Mouse (Mus musculus) gastrocnemius, adult 18-20 months (tissue): ENCODE results near the gene Zbtb7a. TPM values are rescaled to one million over a fixed set of nuclear protein-coding genes. Genes with fewer than 3 reads are reported as not detected.
"Not testable (repeated sequence)": the region's sequence is repeated elsewhere in the genome, so short reads cannot be mapped to it uniquely, and the experiment has no call there.

ENCODE experiments used
- DNase-seq: peaks from one replicate; pipeline ENCODE4 v3.0.0; 2021; ENCODE audit warnings: low spot score
- total RNA-seq, 2 experiments: library from RNA; stranded (reverse); gene quantifications; 2 replicates each; pipeline ENCODE4 v1.2.3; 2021

Gene Zbtb7a
- total RNA-seq, 2 experiments from 2014 or later, result 22.1 to 24.5 TPM

DNA sequence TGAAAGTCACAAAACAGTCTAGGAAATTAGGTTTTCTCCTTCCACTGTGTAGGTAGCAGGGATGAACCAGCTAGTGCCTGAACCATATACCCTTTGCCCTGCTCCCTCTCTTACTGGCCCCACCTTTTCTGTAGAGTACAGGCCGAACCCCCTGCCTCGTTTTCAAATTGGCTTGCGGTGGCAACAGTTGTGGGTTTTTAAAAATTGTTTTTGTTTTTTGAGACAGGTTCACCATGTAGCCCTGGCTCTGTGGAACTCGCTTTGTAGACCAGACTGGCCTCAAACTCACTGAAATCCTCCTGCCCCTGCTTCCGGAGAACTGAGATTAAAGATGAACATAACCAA lies 33.0 kb downstream of the Zbtb7a start:
- DNase-seq, result no peak

DNA sequence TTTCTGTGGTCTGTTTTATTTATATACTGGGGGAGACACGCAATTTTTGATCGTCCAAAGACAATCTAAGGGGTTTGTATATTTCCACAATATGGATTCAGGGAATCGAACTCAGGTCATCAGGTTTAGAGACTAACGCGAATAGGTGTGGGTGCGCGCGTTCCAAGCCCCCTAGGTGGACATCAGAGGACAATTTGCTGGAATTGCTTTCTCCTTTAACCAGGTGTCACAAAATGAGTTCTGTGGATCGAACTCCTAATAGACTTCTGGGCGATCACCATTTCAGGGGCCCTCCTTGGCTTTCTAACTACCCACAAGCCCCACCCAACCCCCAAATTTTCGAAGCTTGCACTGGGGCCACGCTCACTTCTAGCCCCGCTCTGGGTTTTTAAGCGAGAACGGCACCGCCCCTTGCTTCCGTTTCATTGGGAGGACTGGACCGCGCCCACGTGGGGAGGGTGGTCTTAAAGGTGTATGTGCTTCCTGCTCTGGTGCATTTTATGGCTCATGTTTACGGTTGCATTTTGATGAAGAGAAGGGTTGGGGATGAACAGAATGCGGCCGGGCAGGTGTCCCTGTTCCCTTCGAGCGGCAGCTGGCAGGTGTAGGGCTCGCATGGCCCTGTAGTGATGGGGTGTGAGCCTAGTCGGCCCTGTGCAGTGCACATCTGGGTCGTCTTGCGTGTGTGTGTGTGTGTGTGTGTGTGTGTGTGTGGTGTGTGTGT lies 33.7 kb downstream of the Zbtb7a start:
- peak; percentile 88 for DNase-seq

DNA sequence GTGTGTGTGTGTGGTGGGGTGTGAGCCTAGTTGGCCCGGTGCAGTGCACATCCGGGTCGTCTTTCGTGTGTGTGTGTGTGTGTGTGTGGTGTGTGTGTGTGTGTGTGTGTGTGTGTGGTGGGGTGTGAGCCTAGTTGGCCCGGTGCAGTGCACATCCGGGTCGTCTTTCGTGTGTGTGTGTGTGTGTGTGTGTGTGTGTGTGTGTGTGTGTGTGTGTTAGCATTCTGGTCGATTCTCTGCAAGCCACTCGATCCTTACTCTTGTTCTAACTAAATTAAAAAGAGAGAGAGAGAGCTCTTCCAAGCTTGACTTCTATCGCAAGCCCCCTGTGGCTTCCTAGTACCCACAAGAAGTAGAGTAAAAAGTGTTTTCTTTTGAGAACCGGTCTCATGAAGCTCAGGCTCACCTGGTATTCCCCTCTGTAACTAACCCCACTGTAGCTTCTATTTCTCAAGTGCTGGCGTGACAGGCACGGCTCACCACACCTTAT lies 34.4 kb downstream of the Zbtb7a start:
- DNase-seq, result not testable (repeated sequence)

DNA sequence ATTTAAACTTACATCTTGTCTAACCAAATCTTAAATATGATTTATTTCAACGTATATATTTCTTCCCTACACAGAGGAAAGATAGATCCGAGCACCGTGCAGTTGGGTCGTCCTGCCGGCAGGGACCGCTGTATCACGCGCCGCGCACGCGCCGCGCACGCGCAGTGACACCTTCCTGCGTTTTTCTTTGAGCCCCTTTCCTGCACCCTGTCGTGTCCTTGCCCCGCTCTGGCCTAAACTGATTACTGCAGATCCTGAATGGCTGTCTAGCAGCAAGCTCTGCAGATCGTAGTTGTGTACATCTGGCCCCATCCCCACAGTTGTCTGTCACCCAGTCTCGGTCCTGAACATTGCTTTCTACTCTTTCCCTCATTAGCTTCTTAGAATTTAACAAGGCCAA lies 38.1 kb downstream of the Zbtb7a start:
- DNase-seq, result peak; percentile 78

DNA sequence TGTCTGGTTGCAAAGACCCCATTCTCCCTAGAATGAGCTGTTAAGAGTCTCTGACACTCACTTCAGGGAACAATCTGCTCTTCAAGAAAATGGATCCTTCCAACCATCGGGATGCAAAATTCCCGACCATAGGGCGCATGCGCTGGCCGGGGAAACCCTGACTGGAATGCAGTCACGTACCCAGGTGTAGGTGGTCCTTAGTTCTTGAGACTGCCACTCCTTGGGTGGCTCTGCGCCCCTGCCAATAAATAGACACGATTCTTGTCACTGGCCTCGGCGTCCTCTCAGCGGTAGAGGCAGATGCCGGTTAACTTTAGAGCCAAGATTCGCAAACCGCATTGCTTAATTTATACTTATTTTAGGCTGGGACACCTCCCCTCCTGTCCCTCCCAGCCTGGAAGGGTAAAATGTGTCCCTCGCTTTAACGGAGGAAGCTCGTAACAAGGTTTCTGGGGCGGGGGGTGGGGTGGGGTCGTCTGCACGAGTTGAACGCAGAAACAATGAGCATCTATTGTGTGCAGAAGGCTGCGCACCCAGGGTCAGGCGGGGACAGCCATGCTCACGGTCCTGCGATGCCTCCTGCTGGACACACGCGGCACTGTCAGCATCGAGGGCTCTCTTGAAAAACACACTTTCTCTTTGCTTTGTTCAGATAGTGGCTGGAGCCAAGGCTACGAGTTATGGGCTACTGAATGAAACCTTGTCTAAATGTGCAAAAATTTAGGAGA lies 39.8 kb downstream of the Zbtb7a start:
- DNase-seq, result peak; percentile 87

DNA sequence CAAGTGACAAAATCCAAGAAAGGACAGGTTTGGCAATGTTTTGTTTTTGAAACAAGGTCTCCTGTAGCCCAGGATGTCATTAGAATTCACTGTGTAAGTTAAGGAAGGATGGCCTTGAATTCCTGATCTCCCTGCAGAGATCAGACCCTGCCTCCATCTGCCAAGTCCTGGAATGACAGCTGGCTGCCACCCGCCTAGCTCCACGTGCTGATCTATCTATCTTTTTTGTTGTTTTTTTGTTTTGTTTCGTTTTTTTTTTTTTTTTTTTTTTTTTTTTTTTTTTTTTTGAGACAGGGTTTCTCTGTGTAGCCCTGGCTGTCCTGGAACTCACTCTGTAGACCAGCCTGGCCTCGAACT lies 40.3 kb downstream of the Zbtb7a start:
- not testable (repeated sequence) for DNase-seq

DNA sequence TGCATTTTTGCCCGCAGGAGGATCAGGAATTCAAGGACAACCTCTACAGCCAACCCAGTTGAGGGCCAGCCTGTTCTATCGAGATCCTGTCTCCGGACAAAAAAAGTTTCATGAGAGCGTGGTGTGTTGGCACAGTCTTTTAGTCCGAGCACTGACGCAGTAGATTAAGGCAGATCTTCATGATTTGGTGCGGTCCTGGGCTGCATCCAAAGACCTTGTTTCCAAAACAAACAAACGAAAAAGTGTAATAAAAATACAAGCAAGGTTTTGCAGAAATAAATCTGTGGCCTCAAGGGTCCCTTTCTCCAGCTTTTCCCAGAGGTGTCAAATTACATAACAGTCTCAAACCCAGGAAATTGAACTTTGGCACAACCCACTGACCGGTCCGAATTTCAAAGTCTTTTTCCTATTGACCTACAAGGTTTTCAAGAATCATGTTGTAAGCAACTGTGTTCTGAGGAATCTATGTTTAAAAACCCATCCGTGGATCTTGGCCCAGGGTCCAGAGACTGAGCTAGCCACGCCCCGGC lies 41.0 kb downstream of the Zbtb7a start:
- no peak for DNase-seq

DNA sequence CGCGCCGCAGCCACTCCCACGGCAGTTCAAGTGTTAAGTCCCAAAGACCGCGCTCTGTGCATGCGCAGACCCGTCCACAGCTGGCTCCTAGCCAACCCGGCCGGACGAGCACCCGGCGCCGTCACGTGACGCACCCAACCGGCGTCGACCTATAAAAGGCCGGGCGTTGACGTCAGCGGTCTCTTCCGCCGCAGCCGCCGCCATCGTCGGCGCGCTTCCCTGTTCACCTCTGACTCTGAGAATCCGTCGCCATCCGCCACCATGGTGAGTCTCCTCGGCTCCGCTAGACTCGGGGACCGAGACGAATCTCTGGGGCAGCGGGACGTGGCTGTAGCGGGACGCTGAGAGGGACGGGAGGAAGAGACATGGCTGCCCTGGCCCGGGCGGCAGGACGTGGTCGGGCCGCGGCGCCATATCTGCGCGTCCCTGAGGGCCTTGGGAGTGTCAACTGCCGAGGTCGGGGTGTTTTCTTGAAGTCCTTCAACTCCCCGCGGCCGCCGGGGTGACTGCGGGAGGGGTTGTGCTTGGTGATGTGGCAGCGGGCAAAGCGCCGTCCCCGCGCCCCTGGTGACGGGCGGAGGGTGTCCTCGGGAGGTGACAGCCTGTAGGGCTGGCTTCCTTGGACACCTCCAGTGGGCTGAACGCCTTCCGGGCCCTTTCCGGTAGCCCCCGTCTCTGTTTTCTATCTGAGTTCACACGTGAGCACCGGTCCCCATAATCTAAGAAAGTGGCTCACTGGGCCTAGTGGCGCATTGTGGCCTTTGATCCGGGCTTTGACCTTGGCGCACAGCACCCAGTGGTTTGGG lies 41.6 kb downstream of the Zbtb7a start, which contains the start of gene Eef2:
Gene Eef2 (plus strand): TSS at position 166 of the 806 bp plus-strand sequence.
- peak; percentile 99 for DNase-seq

DNA sequence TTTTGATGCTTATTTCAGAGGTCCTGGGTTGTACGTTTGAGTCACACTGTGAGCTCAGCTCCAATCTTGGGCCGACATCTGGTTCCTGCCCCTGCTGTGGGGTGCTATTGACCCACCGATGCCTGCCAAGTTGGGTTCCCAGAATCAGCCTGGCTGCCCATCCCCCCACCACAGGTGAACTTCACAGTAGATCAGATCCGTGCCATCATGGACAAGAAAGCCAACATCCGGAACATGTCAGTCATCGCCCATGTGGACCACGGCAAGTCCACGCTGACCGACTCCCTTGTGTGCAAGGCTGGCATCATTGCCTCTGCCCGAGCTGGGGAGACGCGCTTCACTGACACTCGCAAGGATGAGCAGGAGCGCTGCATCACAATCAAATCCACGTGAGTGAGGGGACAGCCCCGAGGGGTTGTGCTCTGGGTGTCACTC lies 42.5 kb downstream of the Zbtb7a start:
- DNase-seq, result no peak

DNA sequence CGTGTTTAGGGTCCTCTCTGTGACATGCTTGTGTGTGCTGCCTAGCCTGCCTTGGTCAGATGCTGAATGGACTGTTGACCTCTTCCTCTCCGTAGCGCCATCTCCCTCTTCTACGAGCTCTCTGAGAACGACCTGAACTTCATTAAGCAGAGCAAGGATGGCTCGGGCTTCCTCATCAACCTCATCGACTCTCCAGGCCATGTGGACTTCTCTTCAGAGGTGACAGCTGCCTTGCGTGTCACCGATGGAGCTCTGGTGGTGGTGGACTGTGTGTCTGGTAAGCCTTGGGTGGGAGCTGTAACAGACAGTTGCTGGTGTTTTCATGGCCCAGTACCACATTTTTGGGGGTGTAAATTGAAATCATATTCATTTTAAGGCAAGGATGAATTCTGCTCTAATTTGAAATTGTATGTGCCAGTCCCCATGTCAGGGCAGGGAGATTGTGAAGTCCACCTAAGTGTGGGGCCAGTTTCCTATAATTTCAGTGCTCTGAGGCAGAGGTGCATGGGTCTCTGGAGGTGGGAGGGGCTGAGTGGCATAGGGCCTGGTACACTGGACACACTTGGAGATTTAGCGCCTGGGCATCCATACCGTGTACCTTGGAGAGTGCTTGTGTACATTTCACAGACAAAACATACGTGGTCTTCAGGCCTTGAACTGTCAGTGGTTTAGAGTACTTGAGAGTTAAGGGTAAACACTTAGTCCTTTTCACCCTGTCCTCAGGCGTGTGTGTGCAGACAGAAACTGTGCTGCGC lies 43.1 kb downstream of the Zbtb7a start:
- DNase-seq, result no peak

DNA sequence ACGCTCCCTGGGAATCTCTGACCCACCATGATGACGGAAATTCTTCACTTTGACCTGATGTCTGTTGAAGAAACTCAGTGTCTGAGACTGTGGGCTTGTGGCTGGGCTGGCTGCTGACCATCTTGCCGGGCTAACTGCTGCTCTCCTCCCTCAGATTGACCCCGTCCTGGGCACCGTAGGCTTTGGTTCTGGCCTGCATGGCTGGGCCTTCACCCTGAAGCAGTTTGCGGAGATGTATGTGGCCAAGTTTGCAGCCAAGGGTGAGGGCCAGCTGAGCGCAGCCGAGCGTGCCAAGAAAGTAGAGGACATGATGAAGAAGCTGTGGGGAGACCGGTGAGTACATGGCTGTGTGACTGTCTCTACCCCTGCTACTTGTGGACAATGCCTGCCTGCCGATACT lies 43.9 kb downstream of the Zbtb7a start:
- DNase-seq, result no peak

DNA sequence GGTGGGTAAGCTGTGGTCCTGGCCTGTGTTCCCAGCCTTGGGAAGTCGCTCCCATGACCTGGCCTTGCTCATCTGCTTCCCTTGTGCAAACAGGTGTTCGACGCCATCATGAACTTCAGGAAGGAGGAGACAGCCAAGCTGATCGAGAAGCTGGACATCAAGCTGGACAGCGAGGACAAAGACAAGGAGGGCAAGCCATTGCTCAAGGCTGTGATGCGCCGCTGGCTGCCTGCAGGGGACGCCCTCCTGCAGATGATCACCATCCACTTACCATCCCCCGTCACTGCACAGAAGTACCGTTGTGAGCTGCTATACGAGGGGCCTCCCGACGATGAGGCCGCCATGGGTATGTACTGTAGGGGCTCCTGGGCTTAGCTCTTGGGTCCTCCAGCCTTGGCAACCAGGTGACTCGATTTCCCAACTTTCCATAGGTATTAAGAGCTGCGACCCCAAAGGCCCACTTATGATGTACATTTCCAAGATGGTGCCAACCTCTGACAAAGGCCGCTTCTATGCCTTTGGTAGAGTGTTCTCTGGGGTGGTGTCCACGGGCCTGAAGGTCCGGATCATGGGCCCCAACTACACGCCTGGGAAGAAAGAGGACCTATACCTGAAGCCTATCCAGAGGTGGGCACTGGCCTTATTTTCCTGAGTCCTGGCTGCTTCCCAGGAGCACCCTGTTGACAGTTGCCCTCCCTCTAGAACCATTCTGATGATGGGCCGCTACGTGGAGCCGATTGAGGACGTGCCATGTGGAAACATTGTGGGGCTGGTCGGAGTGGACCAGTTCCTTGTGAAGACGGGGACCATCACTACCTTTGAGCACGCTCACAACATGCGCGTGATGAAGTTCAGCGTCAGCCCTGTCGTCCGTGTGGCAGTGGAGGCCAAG lies 44.7 kb downstream of the Zbtb7a start:
- no peak for DNase-seq

DNA sequence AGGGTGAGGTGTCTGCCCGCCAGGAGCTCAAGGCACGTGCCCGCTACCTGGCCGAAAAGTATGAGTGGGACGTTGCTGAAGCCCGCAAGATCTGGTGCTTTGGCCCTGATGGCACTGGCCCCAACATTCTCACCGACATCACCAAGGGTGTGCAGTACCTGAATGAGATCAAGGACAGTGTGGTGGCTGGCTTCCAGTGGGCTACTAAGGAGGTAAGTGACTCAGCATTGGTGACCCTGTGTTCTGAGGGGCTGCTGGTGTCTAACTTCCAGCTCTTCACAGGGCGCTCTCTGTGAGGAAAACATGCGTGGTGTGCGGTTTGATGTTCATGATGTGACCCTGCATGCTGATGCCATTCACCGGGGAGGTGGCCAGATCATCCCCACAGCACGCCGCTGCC lies 45.9 kb downstream of the Zbtb7a start:
- DNase-seq, result no peak

DNA sequence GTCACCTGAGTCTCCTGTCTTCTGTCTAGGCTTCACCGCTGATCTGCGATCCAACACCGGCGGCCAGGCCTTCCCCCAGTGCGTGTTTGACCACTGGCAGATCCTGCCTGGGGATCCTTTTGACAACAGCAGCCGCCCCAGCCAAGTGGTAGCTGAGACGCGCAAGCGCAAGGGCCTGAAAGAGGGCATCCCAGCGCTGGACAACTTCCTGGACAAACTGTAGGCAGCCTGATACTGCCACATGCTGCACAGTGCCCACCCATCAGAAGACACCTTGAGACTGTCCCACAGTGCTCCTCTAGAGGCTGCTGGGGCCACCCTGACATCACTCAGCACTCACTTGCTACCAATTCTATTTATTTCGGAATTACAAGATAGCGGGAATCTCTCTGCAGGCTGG lies 46.8 kb downstream of the Zbtb7a start:
- DNase-seq, result not testable (repeated sequence)

DNA sequence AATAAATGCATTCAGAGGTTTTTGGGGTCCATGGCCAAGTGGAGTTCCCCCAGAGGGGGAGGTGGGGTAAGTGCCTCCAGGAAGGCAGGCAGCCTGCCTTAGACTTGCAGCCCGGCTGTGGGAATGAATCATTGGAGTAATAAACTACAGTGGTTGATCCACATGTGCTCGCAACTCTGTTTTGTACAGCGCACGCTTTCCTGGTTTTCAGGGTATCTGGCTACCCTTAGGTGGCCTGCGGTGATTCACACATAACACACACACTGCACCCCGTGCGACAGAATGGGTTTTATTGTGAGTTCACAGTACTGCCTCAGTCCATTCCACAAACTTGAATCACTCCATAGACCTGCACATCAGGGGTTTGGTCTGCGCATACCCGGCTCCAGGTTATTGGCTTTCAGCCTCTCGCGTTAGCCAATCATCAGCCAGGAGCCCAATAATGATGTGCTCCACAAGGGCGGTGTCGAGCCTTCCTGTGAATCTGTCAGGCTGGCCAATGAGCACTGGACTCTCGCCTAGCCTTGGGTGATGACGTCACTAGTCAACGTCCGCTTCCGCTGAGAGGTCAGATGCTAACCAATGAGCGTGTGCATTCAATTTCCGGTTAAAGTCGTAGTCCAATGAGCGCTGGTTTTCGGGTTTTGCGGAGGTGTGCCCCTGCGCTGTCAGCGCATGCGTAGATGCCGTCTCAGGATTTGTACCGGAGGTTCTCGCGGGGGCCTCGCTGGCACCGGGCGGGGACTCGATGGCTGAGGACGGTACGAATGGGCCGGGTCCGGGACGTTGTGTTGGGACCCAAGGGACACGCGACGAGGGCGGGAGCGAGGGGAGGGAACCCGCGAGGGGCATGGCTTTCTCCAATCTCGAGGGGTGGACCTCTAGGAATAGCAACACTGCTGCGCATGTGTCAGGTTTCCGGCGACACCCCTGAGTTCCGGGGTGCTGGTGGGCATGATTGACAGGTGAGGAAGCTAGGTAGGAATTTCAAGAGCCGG lies 47.6 kb downstream of the Zbtb7a start, which contains the start of gene Dapk3:
Gene Dapk3 (plus strand): TSS at position 670 of the 998 bp plus-strand sequence.
- peak; percentile 97 for DNase-seq

DNA sequence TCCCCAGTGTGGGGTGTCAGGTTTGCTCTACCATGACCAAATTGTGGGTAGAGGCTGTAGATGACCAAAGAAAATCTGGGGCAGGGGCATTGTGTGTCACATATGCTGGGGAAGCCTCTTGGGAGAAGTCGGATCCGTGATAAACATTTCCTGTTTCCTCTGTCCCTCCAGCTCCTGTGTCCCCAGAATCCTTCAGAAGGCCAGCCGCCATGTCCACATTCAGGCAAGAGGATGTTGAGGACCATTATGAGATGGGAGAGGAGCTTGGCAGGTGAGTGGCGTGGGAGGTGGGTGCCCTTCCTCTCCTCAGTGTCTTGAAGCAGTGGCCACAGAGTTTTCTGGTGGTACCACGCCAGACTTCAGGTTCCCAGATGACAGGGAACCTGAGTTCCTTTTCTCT lies 48.8 kb downstream of the Zbtb7a start, which contains the start of gene 4930442H23Rik:
Gene 4930442H23Rik (minus strand): TSS at position 45 of the 400 bp plus-strand sequence.
- DNase-seq, result no peak

DNA sequence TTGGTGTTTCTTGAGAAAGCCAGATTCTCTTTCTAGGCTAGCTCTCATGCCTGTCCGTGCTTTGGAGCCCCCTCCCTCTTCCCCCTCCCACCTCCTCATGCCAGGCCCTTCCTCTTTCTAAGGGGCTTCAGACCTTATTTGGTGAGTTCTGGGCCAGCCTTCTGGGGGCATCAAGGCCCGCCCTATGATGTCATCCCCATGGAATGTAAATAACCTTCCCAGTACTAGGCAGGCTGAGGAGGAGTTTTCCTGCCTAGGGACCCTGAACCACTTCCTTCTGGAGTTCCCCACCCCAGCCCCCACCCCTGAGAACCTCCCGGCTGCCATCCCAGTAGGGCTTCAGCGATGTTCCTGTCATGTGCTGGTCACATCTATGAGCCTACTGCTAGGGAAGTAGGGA lies 49.7 kb downstream of the Zbtb7a start:
- no peak for DNase-seq

DNA sequence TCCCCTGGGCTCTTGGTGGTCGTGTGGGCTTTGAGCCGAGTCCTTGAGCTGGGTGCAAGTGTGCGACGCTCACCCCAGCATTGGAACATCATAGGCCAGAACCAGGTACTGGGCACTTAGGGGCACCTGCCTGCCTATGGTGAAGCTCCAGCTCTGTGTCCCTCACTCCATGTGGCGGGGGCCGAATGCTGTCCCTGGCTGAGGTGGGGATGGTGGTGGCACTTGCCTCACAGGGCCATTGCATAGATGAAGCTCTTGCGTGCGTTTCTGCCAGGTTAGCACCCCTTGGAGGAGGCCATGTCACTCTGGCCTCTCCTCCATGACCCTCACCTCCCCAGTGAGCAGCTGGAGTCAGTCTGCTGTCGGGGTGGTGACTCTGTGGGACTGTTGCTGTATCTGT lies 52.1 kb downstream of the Zbtb7a start:
- DNase-seq, result no peak

DNA sequence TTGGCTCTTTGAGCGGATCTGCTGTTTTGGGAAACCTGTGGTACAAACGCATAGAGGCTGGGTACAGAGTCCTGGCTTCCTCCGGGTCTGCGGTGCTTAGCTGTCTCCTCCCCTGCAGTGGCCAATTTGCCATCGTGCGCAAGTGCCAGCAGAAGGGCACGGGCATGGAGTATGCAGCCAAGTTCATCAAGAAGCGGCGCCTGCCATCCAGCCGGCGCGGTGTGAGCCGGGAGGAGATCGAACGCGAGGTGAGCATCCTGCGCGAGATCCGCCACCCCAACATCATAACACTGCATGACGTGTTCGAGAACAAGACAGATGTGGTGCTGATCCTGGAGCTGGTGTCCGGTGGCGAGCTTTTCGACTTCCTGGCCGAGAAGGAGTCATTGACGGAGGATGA lies 54.8 kb downstream of the Zbtb7a start:
- DNase-seq, result no peak
